Mouse (Mus musculus) frontal cortex, postnatal 14 days (tissue): ENCODE data around the gene Zfp820.
"Not testable (repeated sequence)": the region's sequence is repeated elsewhere in the genome, so short reads cannot be mapped to it uniquely, and the experiment has no call there.

Experiments
- DNase-seq, 2 experiments: peaks; one replicate each; pipeline ENCODE4 v3.0.0; 2022; ENCODE audit warnings: low spot score in 2 of 2

The Zfp820 gene

DNA sequence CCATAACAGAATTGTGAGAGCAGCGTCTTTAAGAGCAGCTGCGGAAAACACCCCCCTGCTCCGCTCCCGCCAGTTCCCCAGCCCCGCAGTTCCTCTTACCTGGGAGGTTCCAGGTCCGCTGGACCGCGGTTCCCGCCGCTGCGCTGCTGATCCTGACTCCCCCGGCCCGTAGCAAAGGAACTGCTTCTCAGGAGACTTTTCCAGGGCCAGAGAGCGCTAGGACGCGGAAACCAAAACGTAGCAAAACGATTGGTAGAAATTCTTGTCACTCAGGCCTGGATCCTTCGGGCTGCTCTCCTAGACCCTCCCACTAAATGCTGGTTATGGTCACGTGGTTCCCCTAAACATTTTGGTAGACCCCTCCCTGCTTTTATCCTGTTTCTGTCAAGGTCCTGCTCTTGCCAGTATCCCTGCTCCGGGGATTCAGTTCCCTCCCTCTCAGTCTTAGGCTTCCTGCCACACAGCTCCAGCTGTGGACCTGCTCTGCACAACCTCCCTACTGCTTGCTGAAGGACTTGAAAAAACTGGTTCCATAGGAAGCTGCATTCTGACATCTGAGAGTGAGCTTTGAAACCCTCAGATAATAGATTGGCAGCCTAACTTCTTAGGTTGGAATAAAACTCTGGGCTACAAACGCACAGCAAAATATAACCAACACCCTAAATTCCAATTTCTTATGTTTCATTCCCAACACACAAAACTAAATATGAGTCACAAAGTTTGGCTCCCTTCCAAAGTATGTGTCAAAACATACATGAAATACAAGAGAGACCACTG lies at the start of gene Zfp820:
Zfp820 (minus strand) TSS at position 228 of the 777 bp plus-strand sequence.
- peak; percentile 29 to 32 for DNase-seq

DNA sequence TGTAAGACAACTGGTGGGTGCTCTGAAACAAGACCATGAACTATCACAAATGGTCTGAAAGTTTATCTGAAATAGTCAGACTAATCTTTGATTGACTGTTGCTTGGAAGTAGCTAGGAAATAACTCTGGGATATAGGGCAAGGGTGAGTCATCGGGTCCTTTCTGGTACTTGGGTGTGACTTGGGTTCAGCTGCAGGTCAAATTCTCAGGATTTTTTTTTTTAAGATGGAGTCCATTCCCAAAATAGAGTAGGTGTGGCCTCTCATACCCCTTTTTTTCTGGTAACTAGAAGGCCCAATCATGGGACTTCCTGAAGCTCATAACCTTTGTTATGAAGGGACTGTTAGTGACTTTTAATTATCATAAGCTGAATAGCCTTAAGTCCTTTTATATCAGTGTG lies 25.7 kb upstream of the Zfp820 start:
- no peak for DNase-seq

DNA sequence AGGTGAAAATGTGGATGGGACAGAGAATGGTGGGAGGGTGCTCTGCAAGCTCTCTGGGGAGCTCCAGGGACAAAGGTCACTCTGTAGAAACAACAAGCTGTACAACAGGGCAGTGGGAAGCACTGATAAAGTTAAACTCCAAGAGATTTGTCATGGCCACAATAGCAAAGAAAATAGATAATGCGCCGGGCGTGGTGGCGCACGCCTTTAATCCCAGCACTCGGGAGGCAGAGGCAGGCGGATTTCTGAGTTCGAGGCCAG lies 680 bp upstream of the Zfp820 start:
- DNase-seq = not testable (repeated sequence)

DNA sequence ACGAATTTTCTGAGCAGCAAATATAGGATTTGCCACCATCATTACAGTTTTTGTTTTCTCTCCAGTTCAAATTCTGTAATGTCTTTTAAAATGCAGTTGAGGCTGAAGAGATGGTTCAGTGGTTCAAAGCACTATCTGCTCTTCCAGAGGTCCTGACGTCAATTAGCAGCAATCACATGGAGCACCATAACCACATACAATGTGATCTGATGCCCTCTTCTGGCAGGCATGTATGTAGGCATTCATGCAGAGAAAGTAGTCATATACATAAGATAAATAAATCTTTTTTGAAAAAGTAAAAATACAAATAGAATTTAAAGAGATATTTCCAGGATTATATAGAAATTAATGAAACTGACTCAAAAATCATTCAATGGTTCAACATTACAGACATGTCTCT lies 7.1 kb downstream of the Zfp820 start:
- DNase-seq = no peak

DNA sequence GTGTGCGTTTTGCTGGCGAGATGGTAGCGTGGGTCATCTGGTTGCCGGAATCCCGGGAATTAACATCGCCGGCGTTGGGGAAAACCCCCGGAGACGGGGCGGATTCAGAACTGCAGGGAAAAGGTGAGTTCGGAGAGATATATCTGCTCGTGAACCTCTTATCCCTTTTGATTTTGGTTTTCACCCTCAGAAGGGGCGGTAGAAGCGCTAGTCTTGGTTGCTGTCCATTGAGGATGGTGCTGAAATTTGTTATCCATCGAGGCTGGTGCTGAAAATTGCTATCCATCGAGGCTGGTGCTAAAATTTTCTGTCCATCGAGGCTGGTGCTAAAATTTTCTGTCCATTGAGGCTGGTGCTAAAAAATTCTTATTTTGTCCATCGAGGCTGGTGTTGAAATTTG lies 44.2 kb downstream of the Zfp820 start:
- not testable (repeated sequence) for DNase-seq

DNA sequence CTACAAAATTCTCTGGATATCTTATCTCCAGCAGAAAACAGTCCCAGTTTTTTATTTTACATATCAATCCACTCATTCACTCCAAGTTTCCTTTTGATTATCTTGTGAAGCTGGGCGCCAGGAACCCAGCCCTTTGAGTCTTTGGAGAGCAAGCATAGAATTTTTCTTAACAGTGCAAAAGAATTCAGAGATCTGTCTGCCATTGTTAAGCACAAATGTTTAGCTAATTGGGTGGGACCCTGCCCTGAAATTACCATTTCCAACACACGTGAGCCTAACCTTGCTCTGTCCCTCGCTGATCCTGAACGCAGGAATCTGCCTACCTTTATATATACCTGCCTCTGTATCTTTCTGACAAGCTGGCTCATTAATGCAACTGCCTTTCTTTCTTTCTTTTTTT lies 53.3 kb downstream of the Zfp820 start:
- DNase-seq = no peak

DNA sequence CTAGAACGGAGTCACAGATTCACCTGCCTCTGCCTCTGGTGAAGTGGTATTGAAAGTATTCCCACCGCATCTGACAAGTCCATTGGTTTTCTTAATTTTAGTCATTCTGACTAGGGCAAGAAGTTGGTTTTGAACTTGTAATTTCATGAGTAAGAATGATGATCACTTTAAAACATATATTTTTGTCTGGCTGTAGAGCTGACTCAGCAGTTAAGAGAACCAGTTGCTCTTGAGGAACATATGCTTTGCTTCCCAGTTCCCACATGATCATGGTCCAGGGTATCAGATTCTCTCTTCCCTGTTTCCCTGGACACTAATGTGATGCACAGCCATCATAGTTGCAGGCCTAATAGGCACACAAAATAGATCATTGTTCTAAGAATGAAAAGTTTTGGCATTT lies 75.2 kb downstream of the Zfp820 start:
- DNase-seq = no peak
